Mouse (Mus musculus) left cerebral cortex, adult 8-10 months (tissue): ENCODE data around the gene Dusp16. TPM values are rescaled to one million over a fixed set of nuclear protein-coding genes. Genes with fewer than 3 reads are reported as not detected.
"Not testable (repeated sequence)": the region's sequence is repeated elsewhere in the genome, so short reads cannot be mapped to it uniquely, and the experiment has no call there.

ENCODE experiments used
- DNase-seq, 2 experiments: peaks; one replicate each; pipeline ENCODE4 v3.0.0; 2022; ENCODE audit warnings: low spot score in 2 of 2
- total RNA-seq, 4 experiments: library from RNA; stranded (reverse); gene quantifications; 2 replicates each; pipeline ENCODE4 v1.2.4; 2022

Dusp16 gene
- total RNA-seq, 4 experiments from 2014 or later, result 9.9 to 16.3 (median 14.0) TPM

DNA sequence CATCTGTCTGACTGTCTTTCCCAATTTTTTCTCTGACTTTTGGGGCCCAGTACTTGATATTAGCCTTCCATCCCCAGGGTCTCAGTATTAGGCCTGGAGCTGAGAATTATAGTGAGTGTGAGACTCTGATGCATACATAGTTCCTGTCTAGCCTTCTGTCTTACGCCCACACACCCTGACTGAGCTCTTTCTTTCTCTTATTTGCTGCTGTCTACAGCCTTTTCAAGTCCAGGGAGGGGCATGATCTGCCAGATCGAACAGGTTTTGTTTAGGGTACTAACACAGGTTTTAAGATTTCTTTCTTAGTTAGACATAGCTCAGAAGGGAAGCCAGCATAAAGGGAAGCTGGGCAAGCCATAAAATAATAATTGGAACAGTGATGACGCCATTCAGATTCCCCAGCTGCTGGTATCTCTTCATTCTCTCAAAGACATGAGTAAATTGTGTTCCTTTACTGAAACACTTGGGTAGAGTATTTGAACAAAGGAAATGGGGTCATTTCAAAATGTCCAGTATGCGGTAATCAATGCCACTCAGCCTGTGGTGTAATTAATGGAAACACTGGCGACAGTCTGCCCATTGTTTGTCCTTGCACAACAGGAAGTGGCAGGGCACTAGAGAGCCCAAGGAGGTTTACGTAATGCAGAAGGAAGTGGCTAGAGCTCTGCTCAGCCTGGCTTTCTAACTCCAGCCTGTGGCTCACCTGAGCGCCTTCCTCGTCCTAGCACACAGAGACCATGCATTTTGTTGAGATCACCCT lies 91.8 kb downstream of the Dusp16 start:
- DNase-seq, result no peak

DNA sequence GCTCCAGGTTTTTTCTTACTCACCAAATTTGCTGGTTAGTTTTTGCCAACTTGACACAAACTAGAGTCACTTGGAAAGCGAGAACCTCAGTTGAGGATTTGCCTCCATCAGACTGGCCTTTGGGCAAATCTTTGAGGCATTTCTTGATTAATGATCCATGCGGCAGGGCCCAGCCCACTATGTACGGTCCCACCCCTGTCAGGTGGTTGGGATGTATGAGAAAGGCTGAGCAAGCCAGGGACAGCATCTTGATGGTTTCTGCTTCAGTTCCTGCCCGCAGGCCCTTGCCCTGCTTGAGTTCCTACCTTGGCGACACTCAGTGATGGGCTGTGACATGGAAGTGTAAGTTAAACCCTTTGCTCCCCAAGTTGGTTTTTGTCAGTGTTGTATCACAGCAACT lies 94.2 kb downstream of the Dusp16 start:
- DNase-seq, result no peak

DNA sequence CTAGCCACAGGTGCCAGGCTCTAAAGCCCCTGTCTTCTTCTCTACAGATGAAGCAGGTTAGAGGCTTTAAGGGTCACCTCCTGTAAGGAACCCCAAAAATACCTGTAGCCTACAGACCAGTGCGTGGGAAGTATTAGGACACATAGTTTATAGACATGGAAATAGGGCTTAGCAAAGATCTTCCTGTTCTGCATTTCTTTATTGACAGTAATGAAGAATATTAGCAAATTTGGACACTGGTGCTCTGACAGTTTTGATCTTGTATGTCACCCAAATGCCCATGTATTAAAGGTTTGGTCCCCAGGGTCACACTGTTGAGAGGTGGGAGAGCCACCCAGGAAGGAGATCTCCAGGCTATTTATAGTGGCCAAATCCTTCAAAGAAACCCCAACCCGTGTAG lies 95.9 kb downstream of the Dusp16 start:
- no peak for DNase-seq

DNA sequence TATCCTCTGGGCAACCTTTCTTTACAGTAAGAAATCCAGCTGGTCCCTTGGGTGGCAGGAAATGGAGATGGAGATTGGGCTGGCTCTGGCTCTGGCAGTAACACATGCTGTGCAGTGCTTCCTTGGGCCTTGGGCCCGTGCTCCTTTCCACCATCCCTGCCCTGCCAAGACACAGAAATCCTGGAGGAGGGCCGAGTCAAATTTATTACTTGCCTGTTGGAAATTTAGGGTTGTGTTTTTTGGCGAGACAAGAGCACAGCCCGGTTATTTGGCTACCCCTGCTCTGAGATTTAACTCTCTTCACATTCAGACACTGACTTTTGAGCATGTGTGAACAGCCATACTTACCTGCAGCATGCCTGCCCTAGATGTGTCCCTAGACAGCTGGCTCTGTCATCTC lies 96.3 kb downstream of the Dusp16 start:
- no peak for DNase-seq

DNA sequence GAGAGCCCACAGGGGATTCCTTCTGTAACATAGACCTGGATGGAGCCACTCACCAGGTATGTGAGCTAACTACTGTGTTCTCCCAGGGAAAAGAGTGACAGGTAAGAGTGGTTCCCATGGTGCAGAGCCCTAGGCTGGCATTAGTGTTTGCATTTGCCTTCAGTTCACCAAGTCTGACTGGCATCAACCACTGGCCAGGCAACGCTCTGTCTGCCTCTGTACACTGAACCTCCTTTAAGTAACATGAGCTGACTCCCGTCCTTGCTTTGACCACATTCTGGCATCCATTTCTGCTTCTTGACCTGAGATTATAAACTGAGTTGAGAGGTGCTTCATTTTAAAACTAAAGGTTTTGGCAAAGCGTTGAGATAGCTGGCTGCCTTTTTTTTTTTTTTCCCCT lies 96.8 kb downstream of the Dusp16 start:
- no peak for DNase-seq

DNA sequence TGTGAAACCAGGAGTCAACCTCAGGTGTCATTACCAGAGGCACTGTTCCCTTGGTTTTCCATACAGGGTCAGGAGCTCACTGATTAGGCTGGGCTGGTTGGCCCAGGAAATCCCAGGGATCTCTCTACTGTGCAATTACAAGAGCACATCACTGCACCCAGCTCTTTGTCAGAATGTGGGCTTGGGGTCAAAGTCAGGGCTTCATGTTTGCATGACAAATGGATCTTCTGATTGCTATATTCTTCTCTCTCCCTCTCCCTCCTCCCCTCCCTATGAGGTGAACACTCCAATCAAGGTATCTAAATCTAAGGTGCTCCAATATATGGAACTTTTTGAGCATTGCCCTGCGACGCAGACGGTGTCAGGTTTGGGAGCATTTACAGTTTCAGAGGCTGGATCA lies 97.4 kb downstream of the Dusp16 start:
- DNase-seq, result no peak

DNA sequence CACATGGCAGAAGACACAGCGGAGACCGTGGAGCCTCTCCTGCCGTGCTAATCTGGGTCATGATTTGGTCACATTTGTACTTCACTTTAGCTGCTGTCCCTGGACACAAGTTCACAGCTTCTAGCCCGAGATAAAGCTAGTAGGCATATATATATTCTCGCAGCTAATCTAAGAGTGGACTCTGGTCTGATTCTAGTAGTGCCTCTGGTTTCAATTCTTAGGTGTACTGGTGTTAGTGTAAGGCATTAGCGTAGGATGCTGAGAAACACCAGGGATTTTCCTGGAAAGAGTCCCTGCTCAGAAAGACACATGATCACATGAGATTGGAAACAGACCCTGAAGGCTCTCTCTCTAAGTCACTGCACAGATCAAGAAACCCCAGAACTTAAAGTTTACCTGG lies 97.9 kb downstream of the Dusp16 start:
- no peak for DNase-seq

DNA sequence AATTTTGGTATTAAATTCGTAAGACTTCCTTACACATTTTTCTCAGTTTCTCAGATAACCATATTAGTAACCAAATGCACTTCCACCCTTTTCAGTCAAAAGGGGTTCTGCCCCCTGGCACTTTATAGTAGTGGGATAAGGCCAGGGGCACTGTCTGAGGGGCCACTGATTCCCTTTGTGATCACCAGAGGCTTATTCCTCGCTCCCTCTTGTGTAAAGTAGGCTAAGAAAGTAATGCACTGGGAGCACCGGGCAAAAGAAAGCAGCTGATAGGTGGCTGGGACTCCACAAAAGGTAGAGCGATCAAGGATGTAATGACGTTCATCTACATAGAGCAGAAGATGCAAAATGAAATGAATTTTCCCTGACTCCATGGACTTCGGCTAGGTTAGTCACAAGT lies 106.9 kb downstream of the Dusp16 start:
- no peak for DNase-seq

DNA sequence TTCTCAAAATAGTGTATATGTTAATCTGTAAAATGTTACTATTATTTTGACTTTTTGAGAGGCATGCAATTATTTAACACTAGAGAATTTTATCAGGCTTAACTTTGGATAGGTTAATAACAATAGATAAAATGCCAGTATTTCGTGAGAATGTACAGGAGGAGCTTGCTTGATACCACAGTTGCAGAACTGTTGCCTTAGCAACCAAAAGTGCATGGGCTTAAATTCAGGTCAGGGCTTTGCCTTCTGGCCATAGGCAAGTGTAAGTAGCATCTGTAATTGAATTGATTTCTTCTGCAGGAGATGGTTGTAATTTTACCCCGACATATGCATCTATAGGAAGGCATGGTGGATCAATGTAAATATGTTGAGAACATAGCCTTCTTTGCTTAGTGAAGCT lies 107.4 kb downstream of the Dusp16 start:
- no peak for DNase-seq

DNA sequence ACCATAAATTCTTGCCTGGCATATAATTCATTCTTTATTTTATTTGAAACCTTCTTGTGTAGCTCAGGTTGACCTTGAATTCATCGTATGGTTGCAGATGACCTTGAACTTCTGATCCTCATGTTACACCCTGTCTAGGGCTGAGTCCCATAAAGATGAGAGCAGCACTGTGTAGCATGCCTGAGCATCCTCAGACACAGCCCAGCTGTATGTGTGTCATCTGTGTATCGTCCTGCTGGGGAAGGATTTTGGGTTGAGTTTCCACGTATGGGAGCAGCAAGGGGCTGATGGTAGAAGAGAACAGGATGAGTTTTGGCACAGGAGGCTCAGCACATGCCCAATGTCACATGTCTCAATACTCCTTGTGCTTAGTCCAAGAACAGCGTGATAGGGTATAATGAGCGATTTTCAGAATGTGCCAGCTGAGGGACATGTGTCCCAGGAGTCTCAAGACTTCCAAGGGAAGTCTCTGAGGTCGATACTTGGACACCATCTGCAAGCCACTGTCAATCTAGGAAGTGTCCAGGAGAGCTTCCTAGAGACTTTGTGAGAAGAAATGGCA lies 108.0 kb downstream of the Dusp16 start:
- DNase-seq, result no peak

DNA sequence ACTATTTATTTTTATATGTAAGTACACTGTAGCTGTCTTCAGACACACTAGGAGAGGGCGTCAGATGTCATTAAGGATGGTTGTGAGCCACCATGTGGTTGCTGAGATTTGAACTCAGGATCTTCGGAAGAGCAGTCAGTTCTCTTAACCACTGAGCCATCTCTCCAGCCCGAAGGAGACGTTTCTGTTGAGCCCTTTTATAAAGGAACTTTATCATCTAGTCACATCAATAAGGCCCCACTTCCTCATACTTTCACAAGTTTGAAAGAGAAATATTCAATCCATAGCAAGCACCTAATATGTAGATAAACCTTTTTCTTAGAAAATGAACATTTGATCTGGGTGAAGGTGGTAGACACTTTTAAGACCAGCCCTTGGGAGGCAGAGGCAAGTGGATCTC lies 113.1 kb downstream of the Dusp16 start:
- DNase-seq, result not testable (repeated sequence)

DNA sequence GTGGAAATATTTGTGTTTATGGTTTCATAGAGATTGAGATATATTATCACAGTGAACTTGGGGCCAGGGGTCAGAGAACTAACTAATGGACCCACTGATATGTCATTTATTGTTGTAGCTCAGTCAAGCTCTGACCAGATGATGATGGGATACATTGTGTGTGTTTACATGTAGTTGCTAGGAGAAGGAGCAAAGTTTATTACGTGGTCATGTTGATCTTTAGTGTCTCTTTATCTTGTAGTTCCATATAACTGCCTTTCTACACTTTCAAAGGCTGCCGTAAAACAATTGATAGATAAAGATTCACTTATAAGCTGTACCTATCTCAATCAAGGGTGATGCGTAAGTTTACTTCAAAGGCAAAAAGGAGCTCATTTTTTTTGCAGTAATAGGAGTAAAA lies 114.4 kb downstream of the Dusp16 start:
- DNase-seq, result no peak

DNA sequence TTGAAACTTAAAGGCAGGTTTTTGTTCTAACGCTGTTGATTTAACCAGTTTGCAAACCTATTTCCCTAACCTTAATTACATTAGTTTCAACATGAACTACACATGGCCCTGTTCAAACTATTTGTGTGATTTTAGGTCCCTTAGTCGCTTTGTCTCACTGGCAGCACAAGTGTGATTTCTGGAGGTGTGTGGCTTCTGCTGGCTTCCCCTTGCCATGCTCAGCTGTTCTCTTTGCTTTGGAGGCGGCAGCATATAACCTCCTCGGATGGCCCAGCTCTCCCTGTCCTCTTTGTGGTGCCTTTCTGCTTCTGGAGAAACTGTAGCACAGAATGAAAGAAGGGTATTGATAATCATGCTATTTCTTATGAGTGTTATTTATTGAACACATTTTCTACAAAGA lies 114.9 kb downstream of the Dusp16 start:
- no peak for DNase-seq

DNA sequence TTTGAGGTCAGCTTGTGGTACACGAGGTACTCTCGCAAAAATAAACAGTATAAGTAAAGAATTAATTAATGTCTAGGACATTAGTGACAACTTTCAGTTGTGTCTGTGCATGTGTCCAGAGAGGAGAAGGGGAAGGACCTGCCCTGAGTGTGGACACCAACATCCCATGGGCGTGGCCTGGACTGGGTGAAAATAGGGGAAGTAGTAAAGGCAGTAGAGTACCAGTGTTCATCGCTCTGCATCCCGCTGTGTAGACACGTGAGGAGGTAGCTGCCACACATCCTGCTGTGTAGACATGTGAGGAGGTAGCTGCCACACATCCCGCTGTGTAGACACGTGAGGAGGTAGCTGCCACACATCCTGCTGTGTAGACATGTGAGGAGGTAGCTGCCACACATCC lies 118.7 kb downstream of the Dusp16 start:
- not testable (repeated sequence) for DNase-seq

DNA sequence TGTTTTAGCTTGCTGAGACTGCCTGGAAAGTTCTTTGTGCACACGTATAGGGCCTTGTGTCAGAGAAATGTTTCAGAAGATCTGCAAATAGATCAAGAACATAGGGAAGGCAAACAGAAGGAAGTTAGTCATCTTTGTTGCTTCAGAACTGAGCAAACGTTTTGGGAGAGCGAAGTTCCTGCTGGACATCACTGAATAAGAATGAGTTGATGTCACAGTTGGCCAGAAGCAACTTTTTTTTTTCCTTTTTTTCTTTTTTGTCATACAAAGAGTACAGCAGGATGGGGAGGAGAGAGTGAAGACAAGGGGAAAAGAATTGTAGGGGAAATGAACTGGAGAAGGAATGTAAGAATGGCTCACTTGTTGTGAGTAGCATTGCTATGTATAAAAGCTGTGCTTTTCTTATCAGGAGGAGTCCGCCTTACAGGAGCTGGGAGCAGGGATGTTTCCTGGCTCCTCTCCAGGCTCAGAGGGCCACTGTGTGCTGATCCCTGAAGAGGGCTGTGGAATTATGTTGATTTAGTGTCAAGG lies 121.5 kb downstream of the Dusp16 start:
- no peak for DNase-seq

DNA sequence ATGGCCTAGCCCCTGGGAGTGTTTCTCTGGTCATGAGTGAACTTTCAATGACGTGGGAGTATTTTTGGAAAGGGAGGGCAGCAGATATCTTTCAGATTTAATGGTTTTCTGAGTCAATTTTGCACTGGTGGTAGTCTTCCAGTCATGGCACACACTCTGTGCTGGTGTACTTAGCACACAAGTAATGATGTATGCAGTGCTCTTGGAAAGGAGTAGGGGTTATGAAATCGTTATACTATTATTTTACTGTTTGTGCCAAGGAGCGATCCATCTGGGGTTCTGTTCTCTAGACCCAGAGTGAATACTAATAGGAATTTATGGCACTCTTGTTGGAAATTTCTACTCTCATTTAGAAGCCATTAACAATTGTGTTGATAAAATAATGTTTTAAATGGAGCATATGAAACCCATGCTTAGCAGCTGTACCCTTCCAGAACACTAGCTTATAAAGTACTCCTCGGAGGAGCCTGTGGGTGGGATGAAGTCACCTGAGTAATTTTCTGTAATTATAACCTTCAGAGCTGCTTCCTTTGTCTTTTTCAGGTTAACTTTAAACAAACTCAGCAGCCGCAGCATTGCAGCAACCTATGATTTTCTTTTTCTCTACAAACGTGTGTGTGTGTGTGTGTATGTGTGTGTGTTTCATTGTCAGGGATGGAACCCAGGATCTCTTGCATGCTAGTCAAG lies 123.1 kb downstream of the Dusp16 start:
- DNase-seq, result no peak

DNA sequence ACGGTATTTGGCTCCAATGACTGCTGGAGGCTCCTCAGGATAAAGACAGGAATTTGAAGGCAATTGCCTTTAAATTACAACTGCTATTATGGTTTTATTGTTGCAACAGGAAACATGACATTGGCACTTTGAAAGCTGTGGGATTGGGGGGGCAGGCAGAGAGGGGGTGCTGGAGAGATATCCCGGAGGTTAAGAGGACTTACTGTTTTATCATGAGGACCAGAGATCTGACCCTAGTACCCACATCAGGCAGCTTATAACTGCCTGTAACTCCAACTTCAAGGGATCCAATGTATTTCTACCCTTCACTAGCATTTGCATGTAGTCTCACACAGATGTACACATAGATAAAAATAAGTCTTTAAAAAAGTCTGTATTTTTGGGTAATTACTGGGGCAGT lies 123.9 kb downstream of the Dusp16 start:
- DNase-seq, result no peak

DNA sequence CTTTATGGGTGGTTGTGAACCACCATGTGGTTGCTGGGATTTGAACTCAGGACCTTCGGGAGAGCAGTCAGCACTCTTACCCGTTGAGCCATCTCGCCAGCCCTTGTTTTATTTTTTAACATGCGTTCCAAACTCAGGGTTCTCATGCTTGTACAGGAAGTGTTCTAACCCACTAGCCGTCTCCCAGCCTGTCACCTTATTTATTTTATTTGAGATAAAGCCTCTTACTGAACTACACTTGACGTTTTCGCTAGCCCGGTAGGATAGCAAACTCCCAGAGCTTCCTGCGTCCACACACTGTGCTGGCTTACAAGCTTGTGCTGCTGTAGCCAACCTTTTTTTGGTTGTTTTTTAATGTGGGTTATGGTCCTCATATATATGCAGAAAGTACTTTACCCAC lies 126.6 kb downstream of the Dusp16 start:
- DNase-seq, result no peak
